In genomic region chr7:44534242-44534641, GRCm38 (mm10) we compare ENCODE assay signal across 23 mouse cellular contexts. TPM values are rescaled to one million over a fixed set of nuclear protein-coding genes. Genes with fewer than 3 reads are reported as not detected.
DNase-seq lines count a peak whose midpoint lies in the region; ATAC-seq and TF ChIP-seq lines count a peak whose summit lies in the region.
"Had no signal": no experiment of that assay in that cellular context is flagged by ENCODE, and none has a peak within 500 bp of the region (broad histone marks: within the 10 kb centered on the region; RNA-seq: fewer than 3 reads in every experiment).

No protein-coding gene starts in this region.

- ATAC-seq in common myeloid progenitor, adult 5-6 weeks (replicated peaks; ENCODE audit: low read depth, poor library complexity, severe bottlenecking) = peak; percentile 79
- no peak for ATAC-seq in intestine, postnatal 0 days
- ATAC-seq: forebrain, embryonic 14.5 days; midbrain, embryonic 13.5 days had no signal

- H3K9ac ChIP-seq in intestine, postnatal 0 days (ENCODE audit: low read depth, low read length) = no peak overlapping the region
- H3K9ac ChIP-seq: hindbrain, embryonic 14.5 days; limb, embryonic 12.5 days; liver, embryonic 14.5 days; midbrain, embryonic 13.5 days; neural tube, embryonic 15.5 days had no signal

- no peaks in the 10 kb centered on the region for H3K9me3 ChIP-seq in heart, embryonic 10.5 days
- no peaks in the 10 kb centered on the region for H3K9me3 ChIP-seq in intestine, postnatal 0 days (ENCODE audit: control insufficient read depth)
- H3K9me3 ChIP-seq: limb, embryonic 12.5 days; midbrain, embryonic 13.5 days; neural tube, embryonic 15.5 days had no signal

- peaks cover 71% of the 10 kb centered on the region for H3K36me3 ChIP-seq in heart, embryonic 10.5 days
- peaks cover 35% of the 10 kb centered on the region for H3K36me3 ChIP-seq in intestine, postnatal 0 days (ENCODE audit: control insufficient read depth, insufficient read depth)

- H3K4me2 ChIP-seq in intestine, postnatal 0 days (replicated peaks; ENCODE audit: low read depth) = no peak overlapping the region
- H3K4me2 ChIP-seq: hindbrain, embryonic 14.5 days; limb, embryonic 12.5 days; midbrain, embryonic 13.5 days; neural tube, embryonic 15.5 days had no signal

- 87% methylated on average over 13 of the region's 13 CpGs for WGBS in heart, embryonic 10.5 days
- 85% methylated on average over 13 of the region's 13 CpGs for WGBS in intestine, postnatal 0 days

- TF ChIP-seq CTCF in intestine, postnatal 0 days (IDR thresholded peaks at IDR 0.05; ENCODE audit: low read depth) = no peak

- no peak overlapping the region for H3K4me3 ChIP-seq in heart, embryonic 10.5 days
- H3K4me3 ChIP-seq in intestine, postnatal 0 days (ENCODE audit: low read depth, low read length) = no peak overlapping the region
- H3K4me3 ChIP-seq: erythroblast, embryonic 14.5 days; left cerebral cortex, adult 2 months; limb, embryonic 12.5 days; midbrain, embryonic 13.5 days; myocyte; neural tube, embryonic 15.5 days had no signal

- peaks cover 15% of the 10 kb centered on the region for H3K27me3 ChIP-seq in heart, embryonic 10.5 days (ENCODE audit: insufficient read depth, poor library complexity, severe bottlenecking)
- no peaks in the 10 kb centered on the region for H3K27me3 ChIP-seq in intestine, postnatal 0 days (replicated peaks; ENCODE audit: control insufficient read depth, insufficient read depth, low read length)

- peaks cover 4% of the 10 kb centered on the region; the same call in 1 of the 2 replicates for H3K4me1 ChIP-seq in heart, embryonic 10.5 days
- no peaks in the 10 kb centered on the region for H3K4me1 ChIP-seq in intestine, postnatal 0 days (replicated peaks; ENCODE audit: control insufficient read depth, insufficient read depth, low read length)
- H3K4me1 ChIP-seq: limb, embryonic 12.5 days; midbrain, embryonic 13.5 days; neural tube, embryonic 15.5 days had no signal

- no peak overlapping the region for H3K27ac ChIP-seq in heart, embryonic 10.5 days
- no peak overlapping the region for H3K27ac ChIP-seq in intestine, postnatal 0 days (ENCODE audit: low read depth, low read length)
- H3K27ac ChIP-seq: hindbrain, embryonic 14.5 days; left cerebral cortex, adult 2 months; limb, embryonic 12.5 days; liver, embryonic 14.5 days; macrophage; midbrain, embryonic 13.5 days; neural tube, embryonic 15.5 days had no signal

- DNase-seq in heart, adult 11 months = peak; percentile 94
- DNase-seq in heart, embryonic 10.5 days (ENCODE audit: low spot score) = no peak
- DNase-seq in A20 (ENCODE audit: low read depth, low spot score) = peak; percentile 97
- peak; percentile 62 for DNase-seq in spleen, adult 12 weeks (ENCODE audit: low spot score)
- no peak for DNase-seq in retina, embryonic 14.5 days (ENCODE audit: low spot score)
- DNase-seq in embryo, embryonic 10 days (ENCODE audit: low spot score) = no peak
- DNase-seq: cerebellum, postnatal 14 days; kidney, adult 11 months; kidney, postnatal 10 days had no signal

RNA-seq across cellular contexts. Expression of gene Spib, which starts 2.4 kb away (rescaled TPM):
- 0.12 and 0.15 TPM in 2 replicates for polyA plus RNA-seq in heart, embryonic 10.5 days (2016; fragmentation: Nextera tagmentation; extraction: Ambion mirVana)
- not detected in 2 replicates for total RNA-seq in common myeloid progenitor, adult 5-6 weeks (2017)
- polyA plus RNA-seq in intestine, postnatal 0 days (2015; fragmentation: Nextera tagmentation; extraction: Ambion mirVana) = 0.17 and 0.33 TPM in 2 replicates
- polyA plus RNA-seq: embryonic facial prominence, embryonic 11.5 days; forebrain, embryonic 14.5 days; heart, embryonic 14.5 days; midbrain, embryonic 13.5 days; neural tube, embryonic 15.5 days had no signal

RNA-seq across cellular contexts. Expression of gene Mybpc2, which starts 9.8 kb away (rescaled TPM):
- polyA plus RNA-seq in heart, embryonic 10.5 days (2016; fragmentation: Nextera tagmentation; extraction: Ambion mirVana) = 0.21 TPM in 2 replicates
- not detected in 2 replicates for total RNA-seq in common myeloid progenitor, adult 5-6 weeks (2017)
- 0.13 and 0.18 TPM in 2 replicates for polyA plus RNA-seq in intestine, postnatal 0 days (2015; fragmentation: Nextera tagmentation; extraction: Ambion mirVana)
- polyA plus RNA-seq: embryonic facial prominence, embryonic 11.5 days; erythroblast, embryonic 14.5 days; liver, embryonic 14.5 days; macrophage had no signal

RNA-seq across cellular contexts. Expression of gene Pold1, which starts 14.4 kb away (rescaled TPM):
- 96.8 and 101 TPM in 2 replicates for polyA plus RNA-seq in heart, embryonic 10.5 days (2016; fragmentation: Nextera tagmentation; extraction: Ambion mirVana)
- total RNA-seq in common myeloid progenitor, adult 5-6 weeks (2017) = 86.0 and 89.7 TPM in 2 replicates
- 16.8 and 18.3 TPM in 2 replicates for polyA plus RNA-seq in intestine, postnatal 0 days (2015; fragmentation: Nextera tagmentation; extraction: Ambion mirVana)

RNA-seq across cellular contexts. Expression of gene Nr1h2, which starts 19.5 kb away (rescaled TPM):
- 59.9 and 65.3 TPM in 2 replicates for polyA plus RNA-seq in heart, embryonic 10.5 days (2016; fragmentation: Nextera tagmentation; extraction: Ambion mirVana)
- total RNA-seq in common myeloid progenitor, adult 5-6 weeks (2017) = 69.3 and 123 TPM in 2 replicates
- polyA plus RNA-seq in intestine, postnatal 0 days (2015; fragmentation: Nextera tagmentation; extraction: Ambion mirVana) = 71.3 and 73.9 TPM in 2 replicates

RNA-seq across cellular contexts. Expression of gene Fam71e1, which starts 37.9 kb away (rescaled TPM):
- 9.3 and 11.1 TPM in 2 replicates for polyA plus RNA-seq in heart, embryonic 10.5 days (2016; fragmentation: Nextera tagmentation; extraction: Ambion mirVana)
- total RNA-seq in common myeloid progenitor, adult 5-6 weeks (2017) = 3.1 TPM in 1 of 2 replicates, not detected in the other
- 4.4 and 5.2 TPM in 2 replicates for polyA plus RNA-seq in intestine, postnatal 0 days (2015; fragmentation: Nextera tagmentation; extraction: Ambion mirVana)

Comparison
In these comparisons a context has a peak if more than half of its experiments do, and no peak if none do; other contexts are left out.
1. DNase-seq: peak in heart, adult 11 months (single experiment), A20 (single experiment) and spleen, adult 12 weeks (single experiment); none in heart, embryonic 10.5 days (single experiment), retina, embryonic 14.5 days (single experiment) and embryo, embryonic 10 days (single experiment).